Mouse (Mus musculus) ovary, postnatal 36 days (tissue): ENCODE data around the gene Ncapg.

ENCODE experiments used
- DNase-seq: peaks from one replicate; pipeline ENCODE4 v3.0.0; 2022; ENCODE audit warnings: low spot score, mixed read lengths

Ncapg gene

DNA sequence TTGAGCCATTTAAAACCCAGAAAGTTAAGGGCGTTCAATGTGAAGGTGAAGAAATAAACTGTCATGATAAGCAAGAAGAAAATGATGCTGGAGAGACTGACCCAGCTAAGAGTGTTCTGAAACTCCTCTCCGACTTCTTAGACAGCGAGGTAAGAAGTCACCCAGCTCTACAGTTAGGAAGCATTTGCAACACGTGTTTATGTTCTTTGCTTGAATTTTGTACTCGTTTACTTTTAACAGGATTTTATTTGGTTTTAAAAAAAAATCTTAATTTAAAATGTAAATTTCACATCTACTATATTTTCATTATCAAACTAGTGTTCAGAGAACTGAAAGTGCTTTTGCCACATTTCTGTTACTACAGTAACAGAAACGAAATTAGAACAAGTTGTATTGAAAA is 22.0 kb downstream of the Ncapg start:
- DNase-seq = no peak

- no peak for DNase-seq
Observed at GRCm38 (mm10) chr5:45706811-45707210, 37.1 kb downstream of the Ncapg start.

DNA sequence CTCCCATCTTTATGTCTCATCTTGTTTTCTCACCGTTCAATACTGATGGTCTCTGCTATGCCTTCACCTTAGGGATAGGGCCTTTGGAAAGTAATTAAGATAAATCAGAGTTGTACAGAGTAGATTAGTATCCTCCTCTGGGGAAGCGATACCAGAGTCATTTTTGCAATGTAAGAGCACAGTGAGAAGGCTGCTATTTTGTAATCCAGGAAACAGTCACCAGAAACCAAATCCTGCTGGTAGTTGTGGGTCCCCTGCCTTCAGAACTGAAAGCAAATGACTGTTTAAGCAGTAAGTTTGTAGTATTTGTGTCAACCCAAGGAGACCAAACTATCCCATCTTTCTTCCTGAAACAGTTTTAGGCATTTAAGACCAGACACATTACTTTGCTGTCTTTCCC is 39.9 kb downstream of the Ncapg start:
- DNase-seq = no peak

DNA sequence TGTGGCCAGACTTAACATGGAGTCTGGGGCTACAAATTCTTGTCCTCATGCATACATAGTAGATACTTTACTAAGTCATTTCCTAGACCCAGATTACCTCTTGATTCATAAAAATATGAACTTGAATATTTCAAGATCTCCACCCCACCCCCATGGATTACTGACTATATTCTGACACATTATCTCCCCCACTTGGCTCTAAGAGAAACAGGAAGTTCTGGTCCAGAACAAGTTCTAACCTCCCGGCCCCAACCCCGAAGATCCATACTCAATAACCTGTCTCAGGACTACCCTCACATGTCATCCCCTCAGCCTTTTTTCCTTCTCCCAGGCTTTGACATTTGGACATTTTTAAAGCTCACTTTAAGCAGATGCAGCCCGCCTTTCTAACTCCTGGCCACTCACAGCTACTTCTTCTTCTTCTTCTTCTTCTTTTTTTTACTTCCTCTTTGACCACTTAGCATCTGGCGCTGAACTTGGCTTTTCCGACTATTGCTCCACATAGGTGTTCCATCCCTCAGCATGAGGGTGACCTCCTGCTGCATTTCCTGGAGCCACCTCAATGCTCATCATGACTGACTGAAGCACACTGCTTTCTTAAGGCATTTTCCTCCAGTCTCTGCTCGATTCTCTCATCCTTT is 49.2 kb downstream of the Ncapg start:
- DNase-seq = no peak

DNA sequence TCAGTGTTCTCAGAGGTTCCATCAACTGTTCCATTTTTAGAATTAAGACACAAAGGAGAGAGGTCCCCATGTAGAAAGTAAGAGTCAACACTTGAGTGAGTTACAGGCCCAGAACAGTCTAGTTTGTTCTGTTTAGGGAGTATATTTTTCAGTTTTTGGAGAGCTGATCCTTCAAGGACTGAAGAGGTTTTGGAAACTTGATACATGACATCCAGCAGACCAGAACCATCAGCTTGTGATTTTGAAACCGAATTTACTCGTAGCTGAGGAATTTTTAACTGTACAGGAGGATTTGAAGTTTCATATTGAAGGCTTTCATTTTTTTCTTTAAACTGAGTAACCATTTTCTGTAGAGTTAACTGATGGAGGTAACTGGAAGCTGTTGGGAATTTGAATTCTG is 64.0 kb downstream of the Ncapg start:
- no peak for DNase-seq

DNA sequence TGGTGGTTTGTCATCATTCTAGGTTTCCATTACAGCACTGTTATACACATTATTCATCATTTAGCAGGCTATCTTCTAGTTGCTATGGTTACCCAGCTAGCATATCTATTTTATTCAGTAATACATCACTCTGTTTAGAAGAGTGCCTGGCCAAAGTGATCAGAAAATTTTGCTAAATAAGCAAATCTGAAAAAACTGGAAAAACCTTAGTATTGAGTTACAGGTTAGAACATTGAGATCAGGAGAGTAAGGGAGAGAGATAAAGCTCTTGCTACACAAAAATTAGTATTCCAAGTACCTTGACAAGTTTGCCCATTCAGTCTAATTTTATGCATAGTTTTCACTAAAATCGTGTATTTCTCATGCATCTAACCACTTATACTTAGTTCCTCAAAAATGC is 68.2 kb downstream of the Ncapg start:
- no peak for DNase-seq
